Mouse (Mus musculus): ENCODE measurements around the gene Cyp2j6. TPM values are rescaled to one million over a fixed set of nuclear protein-coding genes. Genes with fewer than 3 reads are reported as not detected.
"Not testable (repeated sequence)": the region's sequence is repeated elsewhere in the genome, so short reads cannot be mapped to it uniquely, and the experiment has no call there.

Cyp2j6 gene
- total RNA-seq (2014; fragmentation: Nextera tagmentation) (not detected in 2 replicates), total RNA-seq (2017) (0.06 and 0.16 TPM in 2 replicates), polyA plus RNA-seq (2012) (not detected in 2 replicates)

- Histone ChIP-seq H3K4me1 (ENCODE audit: insufficient read depth, low read depth, low read length) (no peaks in the 10 kb centered on the region), H3K27me3 (ENCODE audit: insufficient read depth, low read length) (no peaks in the 10 kb centered on the region), H3K9me3 (replicated peaks) (0 out of 2 replicates have a peak, but pooled peaks cover 8% of the 10 kb centered on the region), H3K4me3 (ENCODE audit: low read depth, low read length) (no peak within 1 kb of the TSS), H3K36me3 (replicated peaks) (no peaks in the 10 kb centered on the region)
- ATAC-seq (ENCODE audit: extremely low read depth, insufficient number of reproducible peaks, low FRiP score, poor library complexity, severe bottlenecking): no peak
- no peak for TF ChIP-seq TAL1 (conservative IDR thresholded peaks at IDR 0.05; ENCODE audit: low read depth, low read length)
- no peak for TF ChIP-seq GATA1 (IDR thresholded peaks at IDR 0.05; ENCODE audit: borderline replicate concordance, low read length)
- TF ChIP-seq GATA2 (IDR thresholded peaks at IDR 0.05; ENCODE audit: borderline replicate concordance, low read depth, low read length): no peak
- no peak for TF ChIP-seq POLR2AphosphoS5 (IDR thresholded peaks at IDR 0.05; ENCODE audit: insufficient replicate concordance, low read depth, low read length)
- no peak for TF ChIP-seq CTCF (IDR thresholded peaks at IDR 0.05; ENCODE audit: low read depth, low read length)
- DNase-seq (ENCODE audit: low spot score): no peak
These were observed at the start of gene Cyp2j6 for GRCm38 (mm10) chr4:96553133-96553819. Gene Cyp2j6 (minus strand): TSS chr4:96553661.

- TF ChIP-seq GATA2 (IDR thresholded peaks at IDR 0.05; ENCODE audit: borderline replicate concordance, low read depth, low read length) (no peak), POLR2AphosphoS5 (IDR thresholded peaks at IDR 0.05; ENCODE audit: insufficient replicate concordance, low read depth, low read length) (no peak), GATA1 (IDR thresholded peaks at IDR 0.05; ENCODE audit: borderline replicate concordance, low read length) (no peak), TAL1 (conservative IDR thresholded peaks at IDR 0.05; ENCODE audit: low read depth, low read length) (no peak), CTCF (IDR thresholded peaks at IDR 0.05; ENCODE audit: low read depth, low read length) (no peak)
- Histone ChIP-seq H3K9me3 (replicated peaks) (peaks cover 3% of the 10 kb centered on the region; the same call in 1 of the 2 replicates), H3K4me1 (ENCODE audit: insufficient read depth, low read depth, low read length) (no peaks in the 10 kb centered on the region), H3K4me3 (ENCODE audit: low read depth, low read length) (no peak overlapping the region), H3K36me3 (replicated peaks) (no peaks in the 10 kb centered on the region), H3K27me3 (ENCODE audit: insufficient read depth, low read length) (no peaks in the 10 kb centered on the region)
- no peak for DNase-seq (ENCODE audit: low spot score)
- no peak for ATAC-seq (ENCODE audit: extremely low read depth, insufficient number of reproducible peaks, low FRiP score, poor library complexity, severe bottlenecking)
These were observed 38.3 kb upstream of the Cyp2j6 start for GRCm38 (mm10) chr4:96591791-96592150.

- H3K36me3 ChIP-seq (replicated peaks): no peaks in the 10 kb centered on the region
- TF ChIP-seq GATA2 (IDR thresholded peaks at IDR 0.05; ENCODE audit: borderline replicate concordance, low read depth, low read length) (no peak), GATA1 (IDR thresholded peaks at IDR 0.05; ENCODE audit: borderline replicate concordance, low read length) (no peak), POLR2AphosphoS5 (IDR thresholded peaks at IDR 0.05; ENCODE audit: insufficient replicate concordance, low read depth, low read length) (no peak), CTCF (IDR thresholded peaks at IDR 0.05; ENCODE audit: low read depth, low read length) (no peak), TAL1 (conservative IDR thresholded peaks at IDR 0.05; ENCODE audit: low read depth, low read length) (no peak)
- no peaks in the 10 kb centered on the region for H3K4me1 ChIP-seq (ENCODE audit: insufficient read depth, low read depth, low read length)
- no peaks in the 10 kb centered on the region for H3K27me3 ChIP-seq (ENCODE audit: insufficient read depth, low read length)
- peaks cover 3% of the 10 kb centered on the region; the same call in 1 of the 2 replicates for H3K9me3 ChIP-seq (replicated peaks)
- H3K4me3 ChIP-seq (ENCODE audit: low read depth, low read length): no peak within 1 kb of the TSS
- ATAC-seq (ENCODE audit: extremely low read depth, insufficient number of reproducible peaks, low FRiP score, poor library complexity, severe bottlenecking): no peak
- DNase-seq (ENCODE audit: low spot score): no peak
These were observed 37.7 kb upstream of the Cyp2j6 start, which contains the start of gene Cyp2j9 for GRCm38 (mm10) chr4:96590911-96591790. Gene Cyp2j9 (minus strand): TSS chr4:96591578.

GRCm38 (mm10) chr4:96581425-96582088 lies 28.1 kb upstream of the Cyp2j6 start:
- Histone ChIP-seq H3K9me3 (replicated peaks) (peaks cover 5% of the 10 kb centered on the region), H3K27me3 (ENCODE audit: insufficient read depth, low read length) (no peaks in the 10 kb centered on the region), H3K4me1 (ENCODE audit: insufficient read depth, low read depth, low read length) (no peaks in the 10 kb centered on the region), H3K36me3 (replicated peaks) (no peaks in the 10 kb centered on the region), H3K4me3 (ENCODE audit: low read depth, low read length) (no peak overlapping the region)
- DNase-seq (ENCODE audit: low spot score) (no peak), ATAC-seq (ENCODE audit: extremely low read depth, insufficient number of reproducible peaks, low FRiP score, poor library complexity, severe bottlenecking) (no peak)
- TF ChIP-seq GATA2 (IDR thresholded peaks at IDR 0.05; ENCODE audit: borderline replicate concordance, low read depth, low read length) (no peak), POLR2AphosphoS5 (IDR thresholded peaks at IDR 0.05; ENCODE audit: insufficient replicate concordance, low read depth, low read length) (no peak), CTCF (IDR thresholded peaks at IDR 0.05; ENCODE audit: low read depth, low read length) (no peak), GATA1 (IDR thresholded peaks at IDR 0.05; ENCODE audit: borderline replicate concordance, low read length) (no peak), TAL1 (conservative IDR thresholded peaks at IDR 0.05; ENCODE audit: low read depth, low read length) (no peak)

- not testable (repeated sequence) for H3K36me3 ChIP-seq (replicated peaks); DNase-seq (ENCODE audit: low spot score); H3K27me3 ChIP-seq (ENCODE audit: insufficient read depth, low read length); H3K9me3 ChIP-seq (replicated peaks); H3K4me1 ChIP-seq (ENCODE audit: insufficient read depth, low read depth, low read length); ATAC-seq (ENCODE audit: extremely low read depth, insufficient number of reproducible peaks, low FRiP score, poor library complexity, severe bottlenecking); H3K4me3 ChIP-seq (ENCODE audit: low read depth, low read length)
These were observed 26.9 kb upstream of the Cyp2j6 start for GRCm38 (mm10) chr4:96580351-96580750.

- no peak overlapping the region for H3K4me3 ChIP-seq (ENCODE audit: low read depth, low read length)
- 0 out of 2 replicates have a peak, but pooled peaks cover 2% of the 10 kb centered on the region for H3K9me3 ChIP-seq (replicated peaks)
- TF ChIP-seq CTCF (IDR thresholded peaks at IDR 0.05; ENCODE audit: low read depth, low read length) (no peak), TAL1 (conservative IDR thresholded peaks at IDR 0.05; ENCODE audit: low read depth, low read length) (no peak), GATA1 (IDR thresholded peaks at IDR 0.05; ENCODE audit: borderline replicate concordance, low read length) (no peak), POLR2AphosphoS5 (IDR thresholded peaks at IDR 0.05; ENCODE audit: insufficient replicate concordance, low read depth, low read length) (no peak), GATA2 (IDR thresholded peaks at IDR 0.05; ENCODE audit: borderline replicate concordance, low read depth, low read length) (no peak)
- no peaks in the 10 kb centered on the region for H3K4me1 ChIP-seq (ENCODE audit: insufficient read depth, low read depth, low read length)
- ATAC-seq (ENCODE audit: extremely low read depth, insufficient number of reproducible peaks, low FRiP score, poor library complexity, severe bottlenecking) (no peak), DNase-seq (ENCODE audit: low spot score) (no peak)
- H3K27me3 ChIP-seq (ENCODE audit: insufficient read depth, low read length): no peaks in the 10 kb centered on the region
- H3K36me3 ChIP-seq (replicated peaks): no peaks in the 10 kb centered on the region
These were observed 16.0 kb upstream of the Cyp2j6 start for GRCm38 (mm10) chr4:96569442-96569841.
